In genomic region chr9:120415504-120415903, GRCm38 (mm10) we compare ENCODE assay signal across 8 mouse cellular contexts.
A peak's percentile ranks its signal among the peaks of the same experiment; 100 is the strongest.
DNase-seq lines count a peak whose midpoint lies in the region; TF ChIP-seq lines count a peak whose summit lies in the region.

No protein-coding gene starts in this region.

- no peak overlapping the region for H3K4me3 ChIP-seq in E14TG2a.4 (replicated peaks; ENCODE audit: low read length)
- H3K4me3 ChIP-seq in heart, adult 2 months: no peak overlapping the region
- H3K4me3 ChIP-seq in lung, adult 2 months (replicated peaks; ENCODE audit: extremely low read depth, low read depth, low read length): no peak overlapping the region

- no peak overlapping the region for H3K27ac ChIP-seq in heart, adult 2 months

- H3K36me3 ChIP-seq in E14TG2a.4 (ENCODE audit: insufficient read depth, low read length): no peaks in the 10 kb centered on the region
- H3K36me3 ChIP-seq in heart, adult 2 months (ENCODE audit: control insufficient read depth, insufficient read depth, low read length): no peaks in the 10 kb centered on the region

- peak; percentile 84 for TF ChIP-seq CTCF in E14TG2a.4 (conservative IDR thresholded peaks at IDR 0.05; ENCODE audit: low read length)
- peak; percentile 82 for TF ChIP-seq CTCF in heart, adult 2 months (IDR thresholded peaks at IDR 0.05)
- peak; percentile 80 for TF ChIP-seq CTCF in lung, adult 2 months (IDR thresholded peaks at IDR 0.05; ENCODE audit: insufficient read depth, low read length)

- TF ChIP-seq POLR2A in heart, adult 2 months (IDR thresholded peaks at IDR 0.05; ENCODE audit: insufficient read depth, low read depth, low read length): no peak
- TF ChIP-seq POLR2A in lung, adult 2 months (IDR thresholded peaks at IDR 0.05; ENCODE audit: borderline replicate concordance, extremely low read depth, low read depth, low read length): no peak

- no peaks in the 10 kb centered on the region for H3K79me2 ChIP-seq in heart, adult 2 months (replicated peaks; ENCODE audit: control insufficient read depth, insufficient read depth, low read length)

- TF ChIP-seq EP300 in heart, adult 2 months (IDR thresholded peaks at IDR 0.05; ENCODE audit: insufficient read depth, low read depth, low read length): 0 out of 2 replicates have a peak, but pooled peaks have one; percentile 43

- H3K27me3 ChIP-seq in E14TG2a.4 (ENCODE audit: insufficient read depth, low read length): peaks cover 2% of the 10 kb centered on the region
- H3K27me3 ChIP-seq in heart, adult 2 months (ENCODE audit: control insufficient read depth, insufficient read depth, low read length): no peaks in the 10 kb centered on the region

- peak; percentile 75 to 93 for DNase-seq in adrenal gland, adult (ENCODE audit: inconsistent age in 2 of 2, low spot score in 1 of 2)
- DNase-seq in embryo, embryonic 10 days (ENCODE audit: low spot score): peak; percentile 88
- DNase-seq in heart, adult 2 months: peak; percentile 62 to 65
- DNase-seq in layer of hippocampus, adult 18-20 months (ENCODE audit: low spot score in 2 of 2): peak; percentile 43 to 90
- DNase-seq in lung, adult 2 months: peak; percentile 65
- peak; percentile 79 for DNase-seq in right cerebral cortex, adult 18-20 months
- peak; percentile 70 for DNase-seq in urinary bladder, postnatal 25 days (ENCODE audit: low spot score)

- intact Hi-C loops in heart, adult 2 months (cut with DNase I): no loop called here

- whole genome bisulfite sequencing in heart, adult 2 months: 1% methylated on average over 7 of the region's 7 CpGs
- 4% methylated on average over 5 of the region's 7 CpGs for WGBS in lung, adult 2 months

- H3K4me1 ChIP-seq in E14TG2a.4 (replicated peaks; ENCODE audit: low read depth, low read length): no peaks in the 10 kb centered on the region
- no peaks in the 10 kb centered on the region for H3K4me1 ChIP-seq in heart, adult 2 months (ENCODE audit: control insufficient read depth, insufficient read depth, low read length)
- H3K4me1 ChIP-seq in lung, adult 2 months (ENCODE audit: control insufficient read depth, insufficient read depth, low read length): no peaks in the 10 kb centered on the region

- H3K9me3 ChIP-seq in E14TG2a.4 (ENCODE audit: low read length): no peaks in the 10 kb centered on the region

- H3K9ac ChIP-seq in heart, adult 2 months (ENCODE audit: low read depth, low read length): no peak overlapping the region
